Mouse (Mus musculus) MEL (cell line): Measurements from ENCODE around the gene Resp18. TPM values are rescaled to one million over a fixed set of nuclear protein-coding genes. Genes with fewer than 3 reads are reported as not detected.
A peak's percentile ranks its signal among the peaks of the same experiment; 100 is the strongest.

ENCODE experiments used
- DNase-seq: peaks from one replicate; pipeline ENCODE4 v3.0.0; 2011; ENCODE audit warnings: low read depth, low spot score
- H3K27ac ChIP-seq: 2 replicates; pipeline ENCODE4 v1.5.1; 2012; ENCODE audit warnings: low read depth, mild to moderate bottlenecking, control low read depth, low read length, moderate library complexity; ENCODE audit not compliant: control insufficient read depth
- H3K27me3 ChIP-seq, 2 experiments: fragments of 150-350 bp in 1 of 2; sonication (generic) in 1 of 2; 2 replicates each; pipeline ENCODE4 v1.6.1; 2012; ENCODE audit warnings: low read length in 2 of 2, mild to moderate bottlenecking in 2 of 2, improper control_type of control experiment in 1 of 2, moderate library complexity in 1 of 2; ENCODE audit not compliant: insufficient read depth in 2 of 2, control insufficient read depth in 1 of 2
- H3K36me3 ChIP-seq, 2 experiments: 2 replicates each; pipeline ENCODE4 v1.6.1; 2012 to 2014; ENCODE audit warnings: low read length in 2 of 2, improper control_type of control experiment in 1 of 2, inconsistent platforms in 1 of 2, mild to moderate bottlenecking in 1 of 2; ENCODE audit not compliant: insufficient read depth in 2 of 2, control insufficient read depth in 1 of 2
- H3K4me1 ChIP-seq, 2 experiments: fragments of 150-350 bp in 1 of 2; sonication (generic) in 1 of 2; 2 replicates each; pipeline ENCODE4 v1.6.1; 2012; ENCODE audit warnings: low read length in 2 of 2, improper control_type of control experiment in 1 of 2, mild to moderate bottlenecking in 1 of 2; ENCODE audit not compliant: insufficient read depth in 2 of 2, control insufficient read depth in 1 of 2
- H3K4me3 ChIP-seq, 2 experiments: fragments of 150-350 bp in 1 of 2; sonication (generic) in 1 of 2; 2 replicates each; pipeline ENCODE4 v1.5.1; 2012; ENCODE audit warnings: low read depth in 2 of 2, low read length in 2 of 2, mild to moderate bottlenecking in 2 of 2, moderate library complexity in 2 of 2, control low read depth in 1 of 2, improper control_type of control experiment in 1 of 2; ENCODE audit not compliant: control insufficient read depth in 1 of 2, insufficient read depth in 1 of 2
- H3K79me2 ChIP-seq: 2 replicates; pipeline ENCODE4 v1.6.1; 2012; ENCODE audit warnings: mild to moderate bottlenecking, low read length, moderate library complexity; ENCODE audit not compliant: control insufficient read depth, poor library complexity, insufficient read depth
- H3K9ac ChIP-seq: 2 replicates; pipeline ENCODE4 v1.6.1; 2012; ENCODE audit warnings: low read depth, mild to moderate bottlenecking, control low read depth, low read length, moderate library complexity; ENCODE audit not compliant: control insufficient read depth, poor library complexity, severe bottlenecking
- H3K9me3 ChIP-seq: fragments of 150-350 bp; sonication (generic); replicated peaks from 2 replicates; pipeline ENCODE4 v1.6.1; 2012; ENCODE audit warnings: mild to moderate bottlenecking, low read length, improper control_type of control experiment, moderate library complexity; ENCODE audit not compliant: insufficient read depth
- CHD2 ChIP-seq: IDR thresholded peaks from 2 replicates; pipeline ENCODE4 v1.6.1; 2011; ENCODE audit warnings: low read length, improper control_type of control experiment
- CTCF ChIP-seq, 3 experiments: IDR thresholded peaks in 2 of 3; conservative IDR thresholded peaks in 1 of 3; 2 replicates each; pipeline ENCODE4 v1.5.1; 2011 to 2012; ENCODE audit warnings: low read length in 3 of 3, low read depth in 2 of 3, mild to moderate bottlenecking in 2 of 3, improper control_type of control experiment in 1 of 3, inconsistent platforms in 1 of 3, mixed read lengths in 1 of 3, moderate library complexity in 1 of 3; ENCODE audit not compliant: control insufficient read depth in 1 of 3, insufficient read depth in 1 of 3, poor library complexity in 1 of 3, severe bottlenecking in 1 of 3
- ELF1 ChIP-seq: IDR thresholded peaks from 2 replicates; pipeline ENCODE4 v1.6.1; 2014; ENCODE audit warnings: low read depth, mild to moderate bottlenecking, inconsistent platforms, low read length, improper control_type of control experiment, moderate library complexity
- EP300 ChIP-seq, 2 experiments: IDR thresholded peaks; 2 replicates each; pipeline ENCODE4 v1.6.1; 2011; ENCODE audit warnings: improper control_type of control experiment in 2 of 2, low read length in 2 of 2, low read depth in 1 of 2, mild to moderate bottlenecking in 1 of 2
- ETS1 ChIP-seq: IDR thresholded peaks from 2 replicates; pipeline ENCODE4 v1.6.1; 2012; ENCODE audit warnings: low read depth, mild to moderate bottlenecking, inconsistent platforms, low read length, improper control_type of control experiment, moderate library complexity
- GABPA ChIP-seq: IDR thresholded peaks from 2 replicates; pipeline ENCODE4 v1.6.1; 2012; ENCODE audit warnings: low read depth, mild to moderate bottlenecking, inconsistent platforms, low read length, improper control_type of control experiment, moderate library complexity
- GATA1 ChIP-seq: IDR thresholded peaks from 2 replicates; pipeline ENCODE4 v1.6.1; 2011; ENCODE audit warnings: low read depth, low read length, improper control_type of control experiment
- HCFC1 ChIP-seq: IDR thresholded peaks from 2 replicates; pipeline ENCODE4 v1.6.1; 2012; ENCODE audit warnings: low read depth, mild to moderate bottlenecking, inconsistent platforms, low read length, improper control_type of control experiment, moderate library complexity
- JUND ChIP-seq: IDR thresholded peaks from 2 replicates; pipeline ENCODE4 v1.6.1; 2011; ENCODE audit warnings: low read depth, mild to moderate bottlenecking, improper control_type of control experiment, low read length
- MAFK ChIP-seq: IDR thresholded peaks from 2 replicates; pipeline ENCODE4 v1.6.1; 2011; ENCODE audit warnings: low read depth, mild to moderate bottlenecking, low read length, improper control_type of control experiment, borderline replicate concordance
- MAX ChIP-seq: IDR thresholded peaks from 2 replicates; pipeline ENCODE4 v1.6.1; 2011; ENCODE audit warnings: low read length, improper control_type of control experiment
- MAZ ChIP-seq: IDR thresholded peaks from 2 replicates; pipeline ENCODE4 v1.6.1; 2012; ENCODE audit warnings: low read depth, mild to moderate bottlenecking, inconsistent platforms, low read length, improper control_type of control experiment
- MEF2A ChIP-seq: IDR thresholded peaks from 2 replicates; pipeline ENCODE4 v1.6.1; 2014; ENCODE audit warnings: low read depth, mild to moderate bottlenecking, inconsistent platforms, low read length, improper control_type of control experiment; ENCODE audit not compliant: poor library complexity, insufficient replicate concordance, severe bottlenecking; ENCODE audit errors: extremely low read depth
- MXI1 ChIP-seq: IDR thresholded peaks from 2 replicates; pipeline ENCODE4 v1.6.1; 2011; ENCODE audit warnings: mild to moderate bottlenecking, low read depth, low read length, improper control_type of control experiment
- MYC ChIP-seq: IDR thresholded peaks from 2 replicates; pipeline ENCODE4 v1.6.1; 2011; ENCODE audit warnings: low read depth, mild to moderate bottlenecking, low read length, improper control_type of control experiment, moderate library complexity
- NELFE ChIP-seq: IDR thresholded peaks from 2 replicates; pipeline ENCODE4 v1.6.1; 2011; ENCODE audit warnings: low read depth, low read length, improper control_type of control experiment
- NRF1 ChIP-seq: IDR thresholded peaks from 2 replicates; pipeline ENCODE4 v1.6.1; 2014; ENCODE audit warnings: low read depth, mild to moderate bottlenecking, inconsistent platforms, low read length, improper control_type of control experiment, moderate library complexity; ENCODE audit not compliant: poor library complexity, insufficient read depth, severe bottlenecking
- POLR2A ChIP-seq, 2 experiments: IDR thresholded peaks; 2 replicates each; pipeline ENCODE4 v1.6.1; 2011 to 2012; ENCODE audit warnings: low read length in 2 of 2, mild to moderate bottlenecking in 2 of 2, control low read depth in 1 of 2, improper control_type of control experiment in 1 of 2, low read depth in 1 of 2, moderate library complexity in 1 of 2; ENCODE audit not compliant: control insufficient read depth in 1 of 2, insufficient read depth in 1 of 2, poor library complexity in 1 of 2
- POLR2AphosphoS2 ChIP-seq: IDR thresholded peaks from 2 replicates; pipeline ENCODE4 v1.6.1; 2011; ENCODE audit warnings: low read length, improper control_type of control experiment
- POLR2AphosphoS5 ChIP-seq: IDR thresholded peaks from 2 replicates; pipeline ENCODE4 v1.6.1; 2012; ENCODE audit warnings: low read depth, borderline replicate concordance, mild to moderate bottlenecking, inconsistent platforms, low read length, moderate library complexity, mixed read lengths
- RAD21 ChIP-seq: IDR thresholded peaks from 2 replicates; pipeline ENCODE4 v1.6.1; 2011; ENCODE audit warnings: mild to moderate bottlenecking, low read depth, low read length, improper control_type of control experiment
- RCOR1 ChIP-seq: IDR thresholded peaks from 2 replicates; pipeline ENCODE4 v1.6.1; 2012; ENCODE audit warnings: low read depth, mild to moderate bottlenecking, inconsistent platforms, low read length, improper control_type of control experiment
- SIN3A ChIP-seq: IDR thresholded peaks from 2 replicates; pipeline ENCODE4 v1.6.1; 2012; ENCODE audit warnings: low read length, improper control_type of control experiment, inconsistent platforms
- SMC3 ChIP-seq: IDR thresholded peaks from 2 replicates; pipeline ENCODE4 v1.6.1; 2011; ENCODE audit warnings: low read depth, low read length, improper control_type of control experiment
- TAL1 ChIP-seq: IDR thresholded peaks from 2 replicates; pipeline ENCODE4 v1.6.1; 2012; ENCODE audit warnings: mild to moderate bottlenecking, inconsistent platforms, low read length, moderate library complexity, mixed read lengths
- TBP ChIP-seq: IDR thresholded peaks from 2 replicates; pipeline ENCODE4 v1.8.0; 2011; ENCODE audit warnings: low read depth, low read length, improper control_type of control experiment
- TCF12 ChIP-seq: IDR thresholded peaks from 2 replicates; pipeline ENCODE4 v1.6.1; 2014; ENCODE audit warnings: low read depth, mild to moderate bottlenecking, inconsistent platforms, low read length, improper control_type of control experiment, moderate library complexity
- UBTF ChIP-seq: IDR thresholded peaks from 2 replicates; pipeline ENCODE4 v1.6.1; 2012; ENCODE audit warnings: low read depth, mild to moderate bottlenecking, inconsistent platforms, low read length, improper control_type of control experiment, moderate library complexity, borderline replicate concordance; ENCODE audit not compliant: insufficient read depth
- USF2 ChIP-seq, 2 experiments: IDR thresholded peaks; 2 replicates each; pipeline ENCODE4 v1.6.1; 2011 to 2012; ENCODE audit warnings: improper control_type of control experiment in 2 of 2, low read length in 2 of 2, borderline replicate concordance in 1 of 2, inconsistent platforms in 1 of 2, low read depth in 1 of 2, mild to moderate bottlenecking in 1 of 2; ENCODE audit not compliant: insufficient read depth in 1 of 2
- ZC3H11A ChIP-seq: IDR thresholded peaks from 2 replicates; pipeline ENCODE4 v1.6.1; 2012; ENCODE audit warnings: low read depth, mild to moderate bottlenecking, inconsistent platforms, low read length, improper control_type of control experiment
- ZKSCAN1 ChIP-seq: IDR thresholded peaks from 2 replicates; pipeline ENCODE4 v1.6.1; 2012; ENCODE audit warnings: low read depth, mild to moderate bottlenecking, inconsistent platforms, low read length, improper control_type of control experiment, moderate library complexity
- ZMIZ1 ChIP-seq: IDR thresholded peaks from 2 replicates; pipeline ENCODE4 v1.6.1; 2012; ENCODE audit warnings: low read depth, mild to moderate bottlenecking, inconsistent platforms, low read length, improper control_type of control experiment, moderate library complexity
- ZNF384 ChIP-seq: IDR thresholded peaks from 2 replicates; pipeline ENCODE4 v1.6.1; 2012; ENCODE audit warnings: low read depth, mild to moderate bottlenecking, inconsistent platforms, low read length, improper control_type of control experiment
- polyA plus RNA-seq, 2 experiments: library from polyadenylated mRNA; stranded (reverse) in 1 of 2; unstranded in 1 of 2; fragments of >175 nt in 1 of 2; fragments of >200 nt in 1 of 2; gene quantifications; 2 replicates each; pipeline versions ENCODE4 v1.2.1 to v1.2.4; 2012; ENCODE audit warnings: low replicate concordance in 2 of 2, low read depth in 1 of 2; ENCODE audit not compliant: insufficient read length in 2 of 2, insufficient read depth in 1 of 2, missing spikeins in 1 of 2
- total RNA-seq: library from RNA; depleted of rRNA; stranded (reverse); fragments of 300-350 nt; gene quantifications from 2 replicates; pipeline ENCODE4 v1.2.3, GENCODE M21; 2012

Resp18 gene
- total and polyA plus RNA-seq, 3 experiments: not detected

GRCm38 (mm10) chr1:75251112-75251970 lies 26.9 kb downstream of the Resp18 start:
- no peaks in the 10 kb centered on the region for H3K79me2 ChIP-seq
- peak; percentile 90 for DNase-seq
- peak; percentile 78 for TF ChIP-seq ELF1
- no peak for TF ChIP-seq ZKSCAN1
- peak; percentile 64; the same call in 1 of the 2 replicates for TF ChIP-seq SIN3A
- no peak for TF ChIP-seq USF2 (IDR thresholded peaks at IDR 0.05; ENCODE audit: borderline replicate concordance in 1 of 2, insufficient read depth in 1 of 2, low read depth in 1 of 2, low read length in 2 of 2)
- no peak for TF ChIP-seq TCF12
- TF ChIP-seq TBP: 0 out of 2 replicates have a peak, but pooled peaks have one; percentile 15
- no peak for TF ChIP-seq MYC
- no peak for TF ChIP-seq POLR2AphosphoS5
- TF ChIP-seq MAX: no peak
- no peak for TF ChIP-seq RCOR1
- TF ChIP-seq ZNF384: peak; percentile 68
- TF ChIP-seq GABPA: no peak
- peak; percentile 37 for TF ChIP-seq HCFC1
- TF ChIP-seq TAL1: no peak
- TF ChIP-seq MAZ: peak; percentile 70; the same call in 1 of the 2 replicates
- TF ChIP-seq POLR2AphosphoS2: no peak
- peak; percentile 95 for TF ChIP-seq SMC3
- TF ChIP-seq CTCF (IDR thresholded peaks at IDR 0.05 in 2 of 3, conservative IDR thresholded peaks at IDR 0.05 in 1 of 3; ENCODE audit: control insufficient read depth in 1 of 3, insufficient read depth in 1 of 3, low read depth in 2 of 3, low read length in 3 of 3, poor library complexity in 1 of 3, severe bottlenecking in 1 of 3): peak; percentile 82 to 97 (median 88)
- no peak; a peak in 1 of 4 replicates for TF ChIP-seq EP300 (IDR thresholded peaks at IDR 0.05; ENCODE audit: low read depth in 1 of 2, low read length in 2 of 2)
- no peak for TF ChIP-seq GATA1
- TF ChIP-seq ZC3H11A: peak; percentile 72
- no peak for TF ChIP-seq NELFE
- TF ChIP-seq MAFK: no peak
- TF ChIP-seq MXI1: peak; percentile 76
- TF ChIP-seq RAD21: peak; percentile 64
- TF ChIP-seq UBTF: no peak
- no peak for TF ChIP-seq JUND
- TF ChIP-seq CHD2: no peak
- TF ChIP-seq POLR2A (IDR thresholded peaks at IDR 0.05; ENCODE audit: control insufficient read depth in 1 of 2, insufficient read depth in 1 of 2, low read depth in 1 of 2, low read length in 2 of 2, poor library complexity in 1 of 2): peak in 1 of 2 experiments; percentile 39; a peak in 1 of 4 replicates
- TF ChIP-seq MEF2A: no peak
- TF ChIP-seq NRF1: peak; percentile 53
- peak; percentile 44 for TF ChIP-seq ETS1
- TF ChIP-seq ZMIZ1: no peak
- H3K9me3 ChIP-seq: no peaks in the 10 kb centered on the region
- H3K27me3 ChIP-seq: no peaks in the 10 kb centered on the region
- no peaks in the 10 kb centered on the region; a peak in 1 of 4 replicates for H3K4me1 ChIP-seq
- H3K4me3 ChIP-seq: peak overlapping the region; percentile 52 to 55
- H3K9ac ChIP-seq: peak overlapping the region; percentile 63
- H3K36me3 ChIP-seq: no peaks in the 10 kb centered on the region
- no peak overlapping the region for H3K27ac ChIP-seq
